Mouse (Mus musculus): ENCODE results near the gene Rpl35a.
"Not testable (repeated sequence)": the region's sequence is repeated elsewhere in the genome, so short reads cannot be mapped to it uniquely, and the experiment has no call there.

Rpl35a gene

GRCm38 (mm10) chr16:33056095-33056785 lies at the start of gene Rpl35a, which contains the start of gene Iqcg:
Gene Rpl35a (plus strand): TSS chr16:33056453.
Gene Iqcg (minus strand): TSS chr16:33056218.
- peak; percentile 88 for DNase-seq (ENCODE audit: low spot score)

DNA sequence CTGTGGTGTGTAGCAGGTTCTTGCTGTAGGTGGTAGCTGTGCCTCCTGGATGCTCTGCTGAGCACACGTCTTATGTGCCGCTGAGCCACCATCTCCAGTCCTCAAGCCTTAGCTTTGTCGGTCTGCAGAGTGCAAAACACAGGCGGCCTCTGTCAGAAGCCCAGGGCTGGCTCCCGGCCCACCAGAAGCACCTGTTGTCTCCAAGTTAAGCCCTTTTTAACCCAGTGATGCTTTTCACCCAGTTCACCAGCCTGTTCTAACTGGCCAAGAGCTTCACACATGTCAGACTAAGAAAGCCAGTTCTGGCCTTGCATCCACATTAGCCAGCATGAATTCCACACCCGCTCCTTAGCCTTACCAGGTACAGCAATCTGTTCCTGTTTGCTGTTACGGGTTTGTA lies 49.4 kb upstream of the Rpl35a start:
- no peak for DNase-seq (ENCODE audit: low spot score)

- DNase-seq (ENCODE audit: low spot score), result no peak
Measured at GRCm38 (mm10) chr16:33007436-33007835, 48.8 kb upstream of the Rpl35a start.

GRCm38 (mm10) chr16:33010166-33010565 lies 46.1 kb upstream of the Rpl35a start:
- no peak for DNase-seq (ENCODE audit: low spot score)

- DNase-seq (ENCODE audit: low spot score), result no peak
Measured at GRCm38 (mm10) chr16:33013801-33014200, 42.5 kb upstream of the Rpl35a start.

DNA sequence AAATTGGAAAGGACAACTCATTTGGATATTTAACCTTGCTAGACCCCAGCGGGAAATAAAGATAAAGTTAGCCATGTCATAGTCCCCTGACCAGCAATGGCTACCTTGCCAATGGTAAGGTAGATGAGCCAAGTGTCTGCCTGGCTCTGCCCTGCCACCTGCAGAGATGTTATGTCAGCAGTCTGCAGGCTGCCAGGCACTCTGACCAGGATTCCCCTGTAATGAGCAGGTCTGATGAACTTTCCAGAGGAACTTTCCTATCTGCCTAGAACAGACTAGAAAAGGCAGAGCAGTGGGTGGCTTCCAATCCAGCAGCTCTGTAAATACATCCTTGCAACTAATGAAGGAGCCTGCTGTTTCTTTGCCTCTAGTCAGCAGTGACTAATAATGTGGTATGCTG lies 41.3 kb upstream of the Rpl35a start:
- DNase-seq (ENCODE audit: low spot score), result no peak

DNA sequence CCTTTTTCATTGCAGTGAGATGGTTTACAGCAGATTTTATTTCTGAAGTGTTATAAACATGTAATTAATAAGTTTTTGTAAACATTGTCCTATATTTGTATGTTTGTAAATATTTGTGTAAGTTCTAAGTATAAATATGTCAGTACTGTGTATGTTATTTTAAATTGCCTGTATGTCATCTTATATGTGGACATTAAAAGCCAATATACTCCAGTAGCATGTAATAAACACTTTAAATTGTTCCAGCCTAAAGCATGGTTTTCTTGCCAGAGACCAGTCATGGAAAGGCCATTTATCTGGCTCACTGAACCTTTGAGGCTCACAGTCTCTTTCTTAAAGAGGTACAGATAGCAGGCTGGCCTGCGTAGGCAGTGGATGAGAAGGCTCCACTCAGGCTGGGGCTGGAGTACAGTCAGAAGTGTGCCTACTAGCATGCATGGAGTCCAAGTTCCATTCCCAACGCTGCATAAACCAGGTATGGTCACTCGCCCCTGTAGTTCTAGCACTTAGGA lies 40.8 kb upstream of the Rpl35a start:
- DNase-seq (ENCODE audit: low spot score), result no peak

GRCm38 (mm10) chr16:33015986-33016385 lies 40.3 kb upstream of the Rpl35a start:
- no peak for DNase-seq (ENCODE audit: low spot score)

- peak; percentile 21 for DNase-seq (ENCODE audit: low spot score)
Measured at GRCm38 (mm10) chr16:33017677-33018349, 38.4 kb upstream of the Rpl35a start.

DNA sequence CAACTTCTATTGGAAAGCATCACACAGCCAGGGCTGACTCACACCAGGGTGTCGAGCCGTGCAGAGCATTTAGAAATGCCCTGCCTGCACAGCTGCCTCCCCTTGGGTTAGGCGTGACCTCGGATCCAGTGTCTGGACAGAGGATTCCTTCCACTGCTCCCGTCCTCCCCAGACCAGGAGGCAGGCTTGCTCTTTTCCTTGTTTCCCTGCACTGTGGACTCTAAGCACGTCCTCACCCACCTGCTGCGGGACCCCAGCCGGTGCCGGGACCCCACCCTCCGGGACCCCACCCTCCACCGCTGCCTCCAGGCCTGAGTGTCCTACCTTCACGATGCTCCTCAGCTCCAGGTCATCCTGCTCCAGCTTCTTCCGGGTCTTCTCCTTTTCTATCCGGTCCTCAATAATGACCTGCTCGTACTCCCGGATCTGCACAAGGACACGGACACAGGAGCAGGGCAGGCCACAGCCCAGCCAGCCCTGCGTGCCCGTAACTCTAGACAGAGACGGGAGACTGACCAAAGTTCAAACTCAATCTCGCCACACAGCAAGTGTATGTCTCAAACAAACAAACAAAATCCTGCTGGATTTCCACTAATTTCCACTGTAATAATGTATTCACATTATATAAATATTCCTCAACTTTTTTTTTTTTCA lies 37.0 kb upstream of the Rpl35a start:
- no peak for DNase-seq (ENCODE audit: low spot score)

DNA sequence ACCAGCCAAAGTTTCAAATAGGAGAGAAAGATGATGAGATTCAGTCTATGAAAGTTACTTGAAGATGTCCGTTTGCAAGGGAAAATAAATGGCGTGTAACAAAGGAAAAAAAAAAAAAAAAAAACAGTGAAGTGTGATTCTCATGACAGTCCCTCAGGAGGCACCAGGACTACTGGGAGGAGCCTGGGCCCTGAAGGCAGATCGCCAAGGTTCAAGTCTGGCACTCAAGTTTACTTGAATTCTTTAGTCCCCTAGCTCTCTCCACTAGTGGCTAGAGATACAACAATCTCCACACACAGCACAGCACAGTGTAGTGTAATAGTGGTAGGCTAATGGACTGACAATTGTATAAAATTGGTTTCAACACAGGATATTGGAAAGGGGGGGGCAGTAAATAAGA lies 34.9 kb upstream of the Rpl35a start:
- DNase-seq (ENCODE audit: low spot score), result peak; percentile 32

- DNase-seq (ENCODE audit: low spot score), result peak; percentile 88
Measured at GRCm38 (mm10) chr16:33023750-33024149, 32.5 kb upstream of the Rpl35a start.

DNA sequence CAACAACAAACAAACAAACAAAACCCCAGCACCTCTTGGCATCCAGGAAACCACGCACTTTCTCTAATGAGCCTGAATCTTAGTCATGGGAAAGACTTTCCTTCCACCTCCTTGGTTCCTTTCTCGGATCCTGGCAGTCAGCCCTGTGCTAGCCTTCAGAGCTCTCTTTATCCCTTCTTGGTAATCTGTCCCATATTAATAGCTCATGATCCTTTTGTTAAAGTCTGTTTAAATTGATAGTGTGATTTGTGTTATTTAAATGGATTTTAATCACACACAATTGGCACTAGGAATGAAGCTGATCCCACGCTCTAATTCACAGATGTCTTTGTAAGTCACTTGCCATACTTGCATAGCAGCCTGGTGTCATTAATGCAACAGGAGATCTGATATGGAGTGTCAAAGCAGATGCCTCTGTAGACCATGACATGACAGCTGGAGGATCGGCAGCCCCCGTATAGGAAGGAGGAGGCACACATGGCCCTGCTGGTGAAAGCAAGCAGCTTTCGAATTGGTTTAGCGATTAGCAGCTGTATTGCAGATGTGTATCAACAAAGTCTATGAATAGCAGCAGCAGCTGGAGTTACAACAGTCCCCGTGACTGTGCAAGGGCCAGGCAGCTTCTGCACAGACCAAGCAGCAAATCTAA lies 31.7 kb upstream of the Rpl35a start:
- DNase-seq (ENCODE audit: low spot score), result no peak

GRCm38 (mm10) chr16:33026357-33026756 lies 29.9 kb upstream of the Rpl35a start:
- DNase-seq (ENCODE audit: low spot score), result no peak

DNA sequence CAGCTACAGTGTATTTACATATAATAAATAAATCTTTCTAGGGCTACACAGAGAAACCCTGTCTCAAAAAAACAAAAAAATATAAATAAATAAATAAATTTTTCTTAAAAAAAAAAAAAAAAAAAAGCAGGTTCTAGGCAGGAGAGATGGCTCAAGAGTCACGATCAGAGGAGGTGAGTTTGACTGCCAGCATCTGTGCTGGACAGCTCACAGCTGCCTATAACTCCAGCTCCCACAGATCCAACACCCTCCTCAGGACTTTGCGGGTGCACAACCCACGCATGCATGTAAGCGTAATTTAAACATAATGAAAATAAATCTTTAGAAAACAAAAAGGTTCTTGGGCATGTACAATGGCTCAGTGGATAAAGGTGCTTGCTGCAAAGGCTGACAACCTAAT lies 20.2 kb upstream of the Rpl35a start:
- DNase-seq (ENCODE audit: low spot score), result no peak

- no peak for DNase-seq (ENCODE audit: low spot score)
Measured at GRCm38 (mm10) chr16:33042682-33043081, 13.6 kb upstream of the Rpl35a start.

GRCm38 (mm10) chr16:33043268-33043667 lies 13.0 kb upstream of the Rpl35a start:
- DNase-seq (ENCODE audit: low spot score), result no peak

- no peak for DNase-seq (ENCODE audit: low spot score)
Measured at GRCm38 (mm10) chr16:33048004-33048403, 8.2 kb upstream of the Rpl35a start.

DNA sequence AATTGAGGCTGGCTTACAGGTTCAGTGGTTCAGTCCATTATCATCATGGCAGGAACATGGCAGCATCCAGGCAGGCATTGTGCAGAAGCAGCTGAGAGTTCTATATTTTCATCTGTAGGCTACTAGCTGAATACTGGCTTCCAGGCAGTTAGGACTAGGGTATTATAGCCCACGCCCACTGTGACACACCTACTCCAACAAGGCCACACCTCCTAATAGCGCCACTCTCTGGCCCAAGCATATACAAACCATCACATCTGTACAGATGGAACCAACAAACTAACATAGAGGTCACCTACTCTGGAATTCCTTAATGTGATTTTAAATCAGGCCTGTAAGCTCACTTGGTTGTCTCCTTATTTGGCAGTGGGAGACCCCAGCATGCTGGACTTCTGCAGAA lies 7.6 kb upstream of the Rpl35a start:
- DNase-seq (ENCODE audit: low spot score), result no peak

GRCm38 (mm10) chr16:33049809-33050208 lies 6.4 kb upstream of the Rpl35a start:
- DNase-seq (ENCODE audit: low spot score), result no peak

DNA sequence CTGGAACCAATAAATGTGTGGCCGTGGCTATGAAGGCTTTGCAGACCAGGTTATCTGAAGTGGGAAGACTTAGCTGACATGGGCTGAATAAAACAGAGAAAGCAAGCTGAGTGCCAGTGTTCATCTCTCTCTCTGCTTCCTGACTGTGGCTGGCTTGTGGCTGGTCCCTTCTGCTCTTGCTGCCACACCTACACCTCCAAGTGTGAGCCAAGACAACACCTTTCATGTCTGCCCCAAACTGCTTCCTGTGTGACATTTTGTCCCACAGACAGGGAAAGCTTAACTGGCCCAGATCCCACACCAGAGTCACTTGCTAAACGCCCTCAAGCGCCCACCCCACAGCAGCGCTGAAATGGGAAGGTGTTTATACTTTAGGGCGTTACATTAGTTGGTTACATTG lies 3.1 kb upstream of the Rpl35a start:
- no peak for DNase-seq (ENCODE audit: low spot score)

DNA sequence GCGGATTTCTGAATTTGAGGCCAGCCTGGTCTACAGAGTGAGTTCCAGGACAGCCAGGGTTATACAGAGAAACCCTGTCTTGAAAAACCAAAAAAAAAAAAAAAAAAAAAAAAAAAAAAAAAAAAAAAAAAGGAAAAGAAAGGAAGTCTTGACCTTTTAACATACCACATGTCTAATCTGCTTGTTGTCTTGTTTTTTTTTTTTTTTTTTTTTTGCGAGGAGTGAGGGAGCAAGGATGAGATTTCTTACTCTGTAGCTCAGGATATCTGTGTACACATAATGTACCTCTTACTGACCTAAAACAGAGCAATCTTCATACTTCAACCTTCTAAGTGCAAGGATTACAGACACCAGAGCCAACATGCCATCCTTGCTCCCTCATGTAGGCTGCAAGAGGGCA lies 1.3 kb upstream of the Rpl35a start:
- not testable (repeated sequence) for DNase-seq (ENCODE audit: low spot score)

DNA sequence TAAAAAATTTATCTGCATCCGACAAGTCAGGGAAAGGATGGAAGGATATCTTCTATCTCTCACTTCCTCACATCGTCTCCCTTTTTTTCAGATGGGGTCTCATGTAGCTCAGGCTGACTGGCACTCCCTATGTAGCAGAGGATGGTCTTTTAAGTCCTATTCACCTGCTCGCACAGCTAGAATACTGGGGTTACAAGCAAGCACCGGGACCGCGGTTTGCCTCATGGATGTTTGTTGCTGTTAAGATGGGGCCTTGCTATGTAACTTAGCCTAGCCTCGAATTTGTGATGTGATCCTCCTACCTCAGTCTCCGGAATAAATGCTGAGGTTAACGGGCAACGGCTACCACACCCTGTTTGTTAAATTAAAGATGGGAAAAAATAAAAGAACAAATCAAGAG lies 598 bp upstream of the Rpl35a start:
- DNase-seq (ENCODE audit: low spot score), result no peak
